Mouse (Mus musculus): Measurements from ENCODE around the gene Cacna1a.

DNA sequence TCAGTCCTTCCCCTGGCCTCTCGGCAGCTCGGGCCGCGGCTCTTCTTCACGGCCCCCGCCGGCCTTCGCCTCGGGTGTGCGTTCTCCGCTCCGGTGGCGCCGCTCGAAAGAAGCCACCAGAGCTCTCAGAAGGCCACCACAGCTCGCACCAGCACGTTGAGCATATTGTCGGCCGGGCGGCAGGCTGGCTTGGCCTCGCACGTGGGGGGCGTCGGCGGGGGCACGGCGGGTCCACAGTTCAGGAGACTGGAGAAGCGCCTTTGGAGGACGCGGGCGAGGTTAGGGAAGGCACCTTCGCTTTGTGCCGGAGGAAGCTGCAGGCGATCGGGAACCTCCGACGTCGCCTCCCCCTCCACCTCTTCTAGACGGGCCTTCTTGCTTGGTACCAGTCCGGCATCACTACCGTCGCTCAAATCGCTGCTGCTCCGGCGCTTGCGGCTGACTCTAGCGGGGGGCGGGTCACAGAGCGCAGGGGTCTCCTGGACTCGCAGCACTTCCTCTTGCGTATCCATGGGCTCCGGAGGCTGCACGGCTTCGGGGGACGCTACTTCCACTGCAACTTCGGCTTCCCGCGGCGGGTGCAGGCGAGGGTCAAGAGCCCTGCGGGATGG lies 273.8 kb downstream of the Cacna1a start:
- TF ChIP-seq CTCF (IDR thresholded peaks at IDR 0.05; ENCODE audit: borderline replicate concordance, control insufficient read depth, extremely low read depth, insufficient read depth, low read length, poor library complexity): 0 out of 2 replicates have a peak, but pooled peaks have one; percentile 9
- TF ChIP-seq POLR2A (IDR thresholded peaks at IDR 0.05; ENCODE audit: control insufficient read depth, extremely low read depth, insufficient read depth, low read length, poor library complexity): no peak
